Mouse (Mus musculus) embryo, embryonic 11.5 days (tissue): ENCODE results near the gene Ptprh.

Experiments
- DNase-seq: peaks from one replicate; pipeline ENCODE4 v3.0.0-alpha.2; 2012; ENCODE audit warnings: low read depth, low spot score

Ptprh gene

GRCm38 (mm10) chr7:4603873-4604272 is at the start of gene Ptprh:
Gene Ptprh, minus strand, starts transcription at chr7:4604041.
- DNase-seq, result no peak

DNA sequence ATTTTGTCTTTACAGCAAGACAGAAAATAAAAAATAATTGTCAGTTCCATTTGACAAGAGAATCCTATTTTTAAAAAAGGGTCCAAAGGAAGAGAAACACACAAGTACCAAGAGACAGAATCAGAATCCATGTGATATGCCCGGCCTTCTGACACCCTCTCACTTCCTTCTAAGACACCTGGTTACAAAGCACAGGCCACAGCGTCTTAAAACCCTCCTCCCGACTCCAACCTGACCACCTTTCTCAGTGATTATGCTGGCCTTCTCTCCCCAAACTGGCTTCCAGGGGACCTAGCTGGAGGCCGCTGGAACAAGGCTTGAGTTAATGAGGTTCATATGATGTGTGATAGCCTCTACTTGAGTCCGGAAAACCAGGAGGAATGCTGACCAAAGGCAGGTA is 49.5 kb upstream of the Ptprh start:
- DNase-seq, result no peak

- DNase-seq, result no peak
Observed at GRCm38 (mm10) chr7:4652726-4653125, 48.9 kb upstream of the Ptprh start.

DNA sequence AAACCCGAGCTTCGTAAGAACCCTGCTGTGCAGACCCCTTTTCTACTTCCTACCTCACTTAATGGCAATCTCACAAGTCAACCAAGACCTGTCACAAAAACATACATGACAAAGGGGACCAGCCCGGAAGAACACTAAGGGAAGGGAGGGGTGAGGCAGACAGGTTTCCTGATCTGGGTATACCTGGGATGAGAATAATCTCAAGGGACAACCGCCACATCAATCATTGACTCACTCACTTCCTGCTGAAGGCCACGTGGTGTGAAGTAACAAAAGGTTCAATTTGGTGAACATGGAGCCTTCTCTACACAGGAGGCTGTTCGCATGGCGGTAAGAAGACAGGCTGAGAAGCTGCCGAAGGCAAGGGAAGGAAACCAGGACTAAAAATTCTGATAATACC is 47.7 kb upstream of the Ptprh start:
- DNase-seq, result no peak

- DNase-seq, result no peak
Observed at GRCm38 (mm10) chr7:4647992-4648391, 44.2 kb upstream of the Ptprh start.

- DNase-seq, result no peak
Observed at GRCm38 (mm10) chr7:4647291-4647690, 43.5 kb upstream of the Ptprh start.

DNA sequence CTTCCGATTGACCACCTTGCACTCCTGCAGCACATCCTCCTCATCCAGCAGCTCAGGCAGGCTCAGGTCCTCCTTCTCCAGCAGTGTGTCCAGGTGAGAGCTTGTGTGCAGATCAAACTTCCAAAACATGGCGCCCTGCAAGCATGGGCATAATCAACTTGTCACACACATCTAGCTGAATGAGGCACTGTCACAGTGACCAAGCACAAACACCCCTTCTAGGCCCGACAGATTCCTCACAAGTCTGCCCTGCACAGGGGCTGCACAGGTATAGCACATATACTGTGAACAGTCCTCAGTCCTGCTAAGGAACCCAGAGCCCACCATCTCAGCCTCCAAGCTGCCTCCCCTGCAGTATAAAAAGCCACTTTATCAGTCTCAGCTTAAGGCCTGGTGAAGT is 43.0 kb upstream of the Ptprh start:
- DNase-seq, result no peak

GRCm38 (mm10) chr7:4643225-4643624 is 39.4 kb upstream of the Ptprh start:
- DNase-seq, result no peak

GRCm38 (mm10) chr7:4641956-4642355 is 38.1 kb upstream of the Ptprh start:
- DNase-seq, result no peak

- no peak for DNase-seq
Observed at GRCm38 (mm10) chr7:4641155-4641554, 37.3 kb upstream of the Ptprh start.

DNA sequence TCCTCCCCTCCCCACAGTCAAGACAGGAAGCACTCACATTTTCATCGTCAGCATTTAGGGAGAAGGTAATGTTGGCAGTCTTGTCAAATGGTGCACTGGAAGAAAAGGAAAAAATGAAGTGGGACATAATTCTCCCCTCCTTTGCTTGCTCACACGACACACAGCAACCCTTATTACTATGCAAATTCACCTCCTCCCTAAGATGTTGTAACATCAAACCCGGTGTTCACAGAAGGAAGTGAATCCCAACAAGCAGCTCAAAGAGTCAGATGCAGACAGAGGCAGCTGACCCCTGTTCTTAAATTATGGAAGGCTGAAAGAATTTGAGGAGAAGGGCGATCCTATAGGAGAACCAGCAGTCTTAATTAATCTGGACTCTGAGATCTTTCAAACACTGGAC is 32.3 kb upstream of the Ptprh start:
- no peak for DNase-seq

DNA sequence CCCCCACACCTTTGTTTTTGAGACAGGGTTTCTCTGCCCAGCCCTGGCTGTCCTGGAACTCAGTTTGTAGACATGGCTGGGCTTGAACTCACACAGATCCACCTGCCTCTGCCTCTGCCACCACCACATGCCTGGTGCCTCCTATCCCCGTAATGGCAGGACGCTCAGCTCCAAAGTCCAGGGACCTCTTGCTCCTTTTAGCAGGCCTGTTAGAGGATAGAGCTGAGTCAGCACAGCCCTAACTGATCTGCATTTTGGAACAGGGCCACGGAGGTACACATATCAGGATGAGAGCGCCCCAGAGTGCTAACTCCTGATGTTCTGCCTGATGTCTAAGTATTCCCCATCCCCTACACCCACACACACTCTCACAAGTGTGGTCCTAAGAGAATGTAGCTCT is 27.2 kb upstream of the Ptprh start, which contains the start of gene Tmem86b:
TSS of gene Tmem86b (minus strand) at position 392 of the 400 bp plus-strand sequence.
- no peak for DNase-seq

GRCm38 (mm10) chr7:4630198-4630597 is 26.4 kb upstream of the Ptprh start:
- peak; percentile 8 for DNase-seq

DNA sequence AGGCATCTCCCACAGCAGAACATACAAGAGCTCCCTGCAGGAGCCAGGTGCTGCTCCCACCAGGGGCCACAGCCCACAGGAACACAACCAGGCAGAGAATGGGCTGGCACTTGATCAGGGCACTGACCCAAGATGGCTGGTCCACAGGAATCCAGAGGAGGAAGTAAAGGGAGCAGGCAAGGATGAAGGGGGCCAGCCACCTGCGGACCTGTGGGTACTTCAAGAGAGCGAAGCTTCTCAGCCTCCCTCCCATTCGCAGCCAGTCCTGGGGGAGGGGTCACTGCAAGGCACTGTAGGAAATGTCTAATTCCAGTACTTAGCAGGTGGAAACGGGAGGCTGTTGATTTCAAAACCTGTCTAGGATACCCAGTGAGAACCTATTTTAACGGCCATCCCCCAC is 25.7 kb upstream of the Ptprh start:
- no peak for DNase-seq

- DNase-seq, result no peak
Observed at GRCm38 (mm10) chr7:4625928-4626327, 22.1 kb upstream of the Ptprh start.

- no peak for DNase-seq
Observed at GRCm38 (mm10) chr7:4624343-4624742, 20.5 kb upstream of the Ptprh start.

- peak; percentile 36 for DNase-seq
Observed at GRCm38 (mm10) chr7:4623544-4624189, 19.8 kb upstream of the Ptprh start.

- DNase-seq, result peak; percentile 54
Observed at GRCm38 (mm10) chr7:4619979-4620378, 16.1 kb upstream of the Ptprh start.

- DNase-seq, result no peak
Observed at GRCm38 (mm10) chr7:4613740-4614403, 10.0 kb upstream of the Ptprh start.

DNA sequence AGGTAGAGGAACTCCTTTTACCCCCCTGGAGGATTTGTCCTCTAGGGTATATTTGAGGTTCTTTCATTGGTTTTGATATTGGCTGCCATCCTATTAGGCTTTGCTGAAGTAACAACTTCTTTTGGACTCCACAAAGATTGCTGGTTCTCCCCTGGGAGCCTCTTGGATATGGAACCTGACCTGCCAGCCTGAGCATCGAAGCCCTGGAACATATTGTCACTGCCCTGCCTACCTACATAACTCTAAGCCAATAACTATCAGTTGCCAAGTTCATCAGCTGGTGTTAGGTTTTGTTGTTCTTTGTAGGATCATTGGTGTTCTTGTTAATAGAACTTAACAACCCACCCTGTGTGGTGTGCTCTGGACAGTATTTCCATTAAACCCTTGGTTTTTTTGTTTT is 9.1 kb upstream of the Ptprh start:
- DNase-seq, result no peak

GRCm38 (mm10) chr7:4612386-4612785 is 8.5 kb upstream of the Ptprh start:
- no peak for DNase-seq

- no peak for DNase-seq
Observed at GRCm38 (mm10) chr7:4611921-4612341, 8.1 kb upstream of the Ptprh start.

- DNase-seq, result no peak
Observed at GRCm38 (mm10) chr7:4611511-4611910, 7.7 kb upstream of the Ptprh start.
